Mouse (Mus musculus) adipose tissue, adult 10 weeks (tissue): ENCODE measurements around the gene Slc30a7. TPM values are rescaled to one million over a fixed set of nuclear protein-coding genes. Genes with fewer than 3 reads are reported as not detected.

Experiments
- polyA plus RNA-seq: library from polyadenylated mRNA; stranded (reverse); fragments of 350-450 nt; fragmentation: Illumina TruSeq; extraction: RNeasy Lipid Tissue Mini Kit (QIAGEN cat#74804); gene quantifications from one replicate; pipeline ENCODE4 v1.2.3, GENCODE M21; 2014; ENCODE audit warnings: low read depth, low replicate concordance

Gene Slc30a7
- 24.2 TPM for polyA plus RNA-seq

DNA sequence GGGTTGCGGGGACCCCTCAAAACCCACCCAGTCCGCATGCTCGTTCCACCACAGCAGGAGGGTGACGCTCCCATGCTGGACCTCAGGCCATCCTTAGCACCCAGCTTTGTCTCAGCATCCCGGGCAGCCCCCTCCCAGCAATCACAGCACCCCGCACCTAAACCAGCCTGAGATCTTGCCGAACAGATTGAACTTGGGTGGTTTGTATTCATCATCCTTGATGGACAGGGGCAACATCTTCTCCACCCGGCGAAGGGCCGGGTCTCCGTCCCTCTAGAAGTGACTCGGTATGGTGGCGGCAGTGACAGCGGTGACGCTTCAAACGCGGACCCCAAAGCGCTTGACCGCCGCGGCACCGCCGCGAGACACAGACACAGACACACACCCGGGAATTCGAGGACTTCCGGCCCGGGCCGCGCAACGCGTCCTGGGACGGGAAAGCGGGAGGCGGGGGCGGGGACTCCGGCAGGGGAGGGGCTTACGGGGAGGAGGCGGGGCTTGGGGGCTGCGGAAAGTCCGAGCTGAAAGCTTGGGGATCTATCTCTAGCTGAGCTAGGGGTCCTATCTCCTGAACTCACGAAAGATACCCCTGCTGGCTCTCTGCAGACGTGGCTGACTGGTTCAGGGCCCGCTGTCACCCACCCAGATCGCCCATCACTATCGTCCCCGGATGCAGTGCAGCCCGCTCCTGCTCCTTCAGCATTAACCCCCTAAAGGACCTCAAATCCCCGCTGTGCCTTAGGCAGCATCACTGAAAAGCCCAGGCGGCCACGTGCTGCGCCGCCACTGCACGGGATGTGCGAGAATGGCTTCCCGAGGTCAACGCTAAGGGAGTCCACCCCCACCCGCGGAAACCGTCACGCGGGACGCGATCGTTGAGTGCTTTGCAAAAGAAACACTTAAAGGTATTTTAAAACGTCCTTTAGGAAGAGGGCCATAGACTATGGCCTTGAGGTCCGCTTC lies at the start of gene Slc30a7, which contains the start of gene Extl2:
Slc30a7 (minus strand) TSS at position 429 of the 963 bp plus-strand sequence.
Extl2 (plus strand) TSS at position 485 of the 963 bp plus-strand sequence.

Other genes with a start within 250 kb of the Slc30a7 start
- 8.3 TPM for gene Dph5, start 119.6 kb downstream of the Slc30a7 start, polyA plus RNA-seq
- 14.7 TPM for gene Extl2, start 56 bp upstream of the Slc30a7 start, polyA plus RNA-seq
- gene Vcam1, start 122.3 kb upstream of the Slc30a7 start, polyA plus RNA-seq = 12.1 TPM
- gene Gpr88, start 246.1 kb upstream of the Slc30a7 start, polyA plus RNA-seq = 1.3 TPM